Mouse (Mus musculus) intestine, embryonic 14.5 days (tissue): ENCODE measurements around the gene Nudt9. TPM values are rescaled to one million over a fixed set of nuclear protein-coding genes. Genes with fewer than 3 reads are reported as not detected.

Experiments
- ATAC-seq: fragments of 200-750 bp; cut with Nextera tagmentation; replicated peaks from 2 replicates; pipeline ENCODE4 v1.8.0; 2017; ENCODE audit warnings: low read depth, moderate number of reproducible peaks, moderate TSS enrichment, moderate library complexity; ENCODE audit not compliant: low FRiP score, low TSS enrichment
- DNase-seq: peaks from one replicate; pipeline ENCODE4 v3.0.0-alpha.2; 2018; ENCODE audit warnings: low spot score
- H3K27ac ChIP-seq: fragments of 300-500 bp; sonication (generic); 2 replicates; pipeline ENCODE4 v1.5.1; 2014; ENCODE audit warnings: low read depth, mild to moderate bottlenecking, control low read depth
- H3K27me3 ChIP-seq: fragments of 300-500 bp; sonication (generic); replicated peaks from 2 replicates; pipeline ENCODE4 v1.6.1; 2014; ENCODE audit warnings: low read length, control low read depth; ENCODE audit not compliant: control insufficient read depth, insufficient read depth
- H3K36me3 ChIP-seq: fragments of 300-500 bp; sonication (generic); 2 replicates; pipeline ENCODE4 v1.6.1; 2014; ENCODE audit warnings: low read length, control low read depth; ENCODE audit not compliant: control insufficient read depth, insufficient read depth
- H3K4me1 ChIP-seq: fragments of 300-500 bp; sonication (generic); replicated peaks from 2 replicates; pipeline ENCODE4 v1.6.1; 2014; ENCODE audit warnings: low read length, control low read depth, mixed read lengths; ENCODE audit not compliant: control insufficient read depth, insufficient read depth
- H3K4me2 ChIP-seq: fragments of 300-500 bp; sonication (generic); 2 replicates; pipeline ENCODE4 v1.6.1; 2014; ENCODE audit warnings: low read length
- H3K4me3 ChIP-seq: fragments of 300-500 bp; sonication (generic); 2 replicates; pipeline ENCODE4 v1.5.1; 2014; ENCODE audit warnings: low read depth, low read length, control low read depth, mixed read lengths
- H3K9ac ChIP-seq: fragments of 300-500 bp; sonication (generic); 2 replicates; pipeline ENCODE4 v1.6.1; 2014; ENCODE audit warnings: mild to moderate bottlenecking, low read length
- H3K9me3 ChIP-seq: fragments of 300-500 bp; sonication (generic); 2 replicates; pipeline ENCODE4 v1.6.1; 2016; ENCODE audit warnings: low read length, control low read depth; ENCODE audit not compliant: control insufficient read depth
- WGBS: fragments of 180-500 bp; shearing (Covaris S2); extraction: QIAGEN DNeasy Blood & Tissue Kit; methylation state at CpG from one replicate; pipeline ENCODE4 v1.1.7; 2014; 5-methylcytosine and 5-hydroxymethylcytosine counted together
- polyA plus RNA-seq: library from polyadenylated mRNA; unstranded; fragments of >200 nt; fragmentation: Nextera tagmentation; extraction: Ambion mirVana; gene quantifications from 2 replicates; pipeline ENCODE4 v1.2.1, GENCODE M21; 2014

The Nudt9 gene
- polyA plus RNA-seq, 1 experiment from 2014 or later = 59.4 TPM

DNA sequence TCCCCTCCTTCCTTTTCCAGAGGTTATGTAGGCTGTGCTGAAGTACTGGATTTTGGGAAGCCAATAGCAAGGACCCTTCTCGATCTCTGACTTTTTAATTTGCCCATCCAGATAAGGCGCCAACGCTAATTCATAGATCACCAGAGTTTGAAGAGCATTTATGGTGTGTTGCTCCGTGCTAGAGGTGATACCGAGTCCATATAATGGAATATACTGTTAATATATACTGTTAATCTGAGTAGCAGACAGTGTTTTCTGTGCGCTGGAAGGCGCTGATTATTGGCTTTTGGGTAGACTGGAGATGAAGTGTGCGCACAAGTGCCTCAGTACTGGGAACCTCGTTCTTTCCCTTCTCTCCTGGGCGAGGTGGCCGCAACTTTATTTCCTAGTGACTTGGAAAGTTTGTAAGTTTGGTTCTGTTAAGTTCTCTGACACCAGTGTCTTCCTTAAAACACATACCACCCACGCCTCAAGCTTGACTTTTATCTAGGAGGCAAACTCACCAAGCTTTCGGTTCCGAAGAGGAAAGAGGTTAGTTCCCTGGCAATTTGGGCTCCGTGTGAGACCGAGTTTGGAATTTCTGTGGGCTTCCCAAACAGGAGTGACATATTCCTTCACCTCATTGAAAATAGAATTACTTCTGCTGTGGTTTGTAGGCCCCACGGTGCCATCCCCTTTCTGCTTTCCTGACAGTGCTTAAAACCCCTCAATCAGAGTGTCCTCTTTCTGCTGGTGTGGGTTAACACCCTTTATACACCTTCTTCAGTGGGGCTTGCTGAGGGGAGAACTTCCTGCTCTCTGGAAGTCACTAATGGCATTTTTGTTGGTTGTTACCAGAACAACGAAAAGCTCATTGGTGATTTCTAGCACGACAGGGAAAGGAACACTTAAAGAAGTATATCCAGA, 1.3 kb downstream of the Nudt9 start:
- no peaks in the 10 kb centered on the region for H3K9me3 ChIP-seq
- peaks cover 5% of the 10 kb centered on the region; the same call in 1 of the 2 replicates for H3K4me1 ChIP-seq
- peak overlapping the region; percentile 72 for H3K4me2 ChIP-seq
- WGBS = 5% methylated on average over 19 of the region's 19 CpGs
- H3K4me3 ChIP-seq = peak overlapping the region; percentile 56
- H3K9ac ChIP-seq = peak overlapping the region; percentile 69
- H3K36me3 ChIP-seq = peaks cover 20% of the 10 kb centered on the region
- H3K27ac ChIP-seq = peak overlapping the region; percentile 87
- ATAC-seq (no peak), DNase-seq (peak; percentile 56)
- no peaks in the 10 kb centered on the region for H3K27me3 ChIP-seq

DNA sequence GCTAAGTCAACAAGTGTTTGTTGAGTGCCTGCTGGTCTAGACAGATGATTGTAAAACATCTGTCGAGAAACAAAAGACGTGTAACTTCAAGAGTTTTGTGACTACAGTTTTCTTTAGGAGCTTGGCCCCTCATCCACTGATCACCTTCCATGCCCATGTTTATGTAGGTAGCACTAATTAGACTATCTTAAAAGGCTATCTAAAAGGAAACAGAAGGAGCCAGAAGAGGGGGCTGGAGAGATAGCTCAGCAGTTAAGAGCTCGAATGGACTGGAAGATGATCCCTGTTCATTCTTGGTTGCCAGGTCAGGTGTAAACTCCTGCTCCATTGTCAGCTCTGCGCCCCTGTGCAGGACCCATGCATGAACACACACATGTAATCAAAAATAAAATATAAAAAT, 2.0 kb downstream of the Nudt9 start:
- Histone ChIP-seq H3K27ac (no peak overlapping the region), H3K4me2 (peak overlapping the region; percentile 72), H3K27me3 (no peaks in the 10 kb centered on the region), H3K36me3 (peaks cover 25% of the 10 kb centered on the region), H3K4me3 (peak overlapping the region; percentile 56; the same call in 1 of the 2 replicates), H3K4me1 (peaks cover 5% of the 10 kb centered on the region; the same call in 1 of the 2 replicates), H3K9me3 (no peaks in the 10 kb centered on the region), H3K9ac (no peak overlapping the region)
- 39% methylated on average over 4 of the region's 4 CpGs for WGBS
- DNase-seq (no peak), ATAC-seq (no peak)

DNA sequence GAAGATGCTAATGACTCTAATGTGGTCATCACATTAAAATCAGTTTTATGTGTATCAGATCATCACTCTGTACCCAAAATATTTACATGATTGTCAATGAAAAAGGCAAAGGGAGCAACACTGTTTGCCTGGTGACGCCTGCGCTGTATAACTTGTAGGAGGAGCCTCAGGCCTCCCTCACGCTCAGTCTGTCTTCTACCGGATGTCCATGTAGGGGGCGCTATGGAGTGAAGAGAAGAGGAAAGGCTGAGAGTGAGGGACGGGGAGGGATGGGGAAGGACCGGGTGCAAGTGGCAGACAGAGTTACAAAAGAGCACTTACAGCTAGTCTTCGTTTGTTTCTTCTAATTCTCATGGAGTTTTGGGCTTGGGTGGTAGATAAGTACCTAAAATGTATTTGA, 6.8 kb downstream of the Nudt9 start:
- 65% methylated on average over 8 of the region's 8 CpGs for WGBS

DNA sequence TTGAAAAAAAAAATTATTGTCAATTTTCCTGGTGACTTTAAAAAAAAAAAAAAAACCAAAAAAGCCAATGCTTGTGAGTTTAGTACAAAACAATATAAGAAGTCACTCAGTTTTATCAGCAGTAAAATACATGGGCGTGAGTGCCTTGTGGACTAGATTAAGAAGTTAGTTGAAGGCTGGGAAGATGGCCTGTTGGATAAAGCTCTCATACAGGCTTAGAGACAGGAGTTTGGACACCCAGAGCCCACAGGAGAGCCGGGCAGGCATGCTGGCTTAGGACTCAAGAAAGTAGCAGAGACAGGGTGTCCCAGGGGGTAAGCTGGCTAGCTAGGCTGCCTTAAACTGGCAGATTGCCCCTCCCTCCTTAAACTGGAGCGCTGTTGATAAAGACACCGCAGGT, 8.8 kb downstream of the Nudt9 start:
- no peak overlapping the region for H3K9ac ChIP-seq
- H3K27me3 ChIP-seq = no peaks in the 10 kb centered on the region
- no peaks in the 10 kb centered on the region for H3K4me1 ChIP-seq
- no peaks in the 10 kb centered on the region for H3K9me3 ChIP-seq
- peaks cover 46% of the 10 kb centered on the region for H3K36me3 ChIP-seq
- DNase-seq = no peak
- no peak for ATAC-seq
- no peak overlapping the region for H3K4me2 ChIP-seq
- no peak overlapping the region for H3K4me3 ChIP-seq
- WGBS = 95% methylated on average over 4 of the region's 4 CpGs
- no peak overlapping the region for H3K27ac ChIP-seq

More for the DNA sequence above, 6.8 kb downstream of the Nudt9 start:
- Histone ChIP-seq H3K27ac (no peak overlapping the region), H3K9ac (no peak overlapping the region), H3K4me1 (no peaks in the 10 kb centered on the region), H3K4me2 (no peak overlapping the region), H3K4me3 (no peak overlapping the region), H3K27me3 (no peaks in the 10 kb centered on the region), H3K9me3 (no peaks in the 10 kb centered on the region), H3K36me3 (peaks cover 30% of the 10 kb centered on the region)
- ATAC-seq (no peak), DNase-seq (no peak)

DNA sequence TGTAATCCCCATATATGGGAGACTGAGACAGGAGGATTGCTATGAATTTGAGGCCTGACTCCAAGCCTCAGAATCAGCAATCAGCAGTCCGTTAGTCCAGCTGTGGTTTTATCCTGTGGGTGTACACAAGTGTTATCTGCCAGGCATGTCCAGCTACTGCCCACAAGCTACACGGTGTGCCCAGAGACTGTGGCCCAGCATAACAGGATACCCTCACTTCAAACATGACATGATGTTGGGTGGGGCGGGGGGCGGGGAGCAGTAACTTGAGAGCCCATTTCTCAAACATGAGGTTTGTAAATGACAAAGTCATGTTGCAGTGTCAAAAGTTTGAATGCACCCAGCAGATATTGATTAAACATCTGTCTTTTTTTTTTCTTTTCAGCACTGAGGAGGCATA, 9.7 kb downstream of the Nudt9 start:
- H3K9me3 ChIP-seq = no peaks in the 10 kb centered on the region
- ATAC-seq (no peak), DNase-seq (no peak)
- H3K4me1 ChIP-seq = no peaks in the 10 kb centered on the region
- 88% methylated on average over 4 of the region's 4 CpGs for WGBS
- H3K4me3 ChIP-seq = no peak overlapping the region
- H3K4me2 ChIP-seq = no peak overlapping the region
- H3K36me3 ChIP-seq = peaks cover 50% of the 10 kb centered on the region
- no peak overlapping the region for H3K27ac ChIP-seq
- no peaks in the 10 kb centered on the region for H3K27me3 ChIP-seq
- H3K9ac ChIP-seq = no peak overlapping the region

DNA sequence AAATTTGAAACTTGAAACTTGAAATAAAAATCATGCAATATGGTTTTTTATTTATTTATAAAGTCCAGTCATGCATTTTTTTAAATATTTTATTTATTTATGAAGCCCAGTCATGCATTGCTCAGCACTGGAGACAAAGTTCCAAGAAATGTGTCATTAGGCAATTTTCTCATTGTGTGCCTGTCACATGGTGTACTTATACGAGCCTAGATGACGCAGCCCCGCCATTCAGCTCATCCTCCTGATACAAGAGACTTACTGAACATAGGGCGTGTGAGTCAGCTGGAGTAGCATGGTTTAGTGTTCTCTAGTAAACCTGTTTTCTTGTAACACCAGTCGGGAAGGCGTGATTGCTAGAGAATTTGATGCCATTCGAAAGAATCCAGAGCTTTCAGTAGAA, 10.2 kb downstream of the Nudt9 start:
- no peak for DNase-seq
- no peak overlapping the region for H3K4me2 ChIP-seq
- WGBS = 91% methylated on average over 7 of the region's 7 CpGs
- H3K4me3 ChIP-seq = no peak overlapping the region
- H3K9me3 ChIP-seq = no peaks in the 10 kb centered on the region
- peaks cover 50% of the 10 kb centered on the region for H3K36me3 ChIP-seq
- no peaks in the 10 kb centered on the region for H3K27me3 ChIP-seq
- no peak overlapping the region for H3K27ac ChIP-seq
- no peak overlapping the region for H3K9ac ChIP-seq
- ATAC-seq = no peak
- H3K4me1 ChIP-seq = no peaks in the 10 kb centered on the region

DNA sequence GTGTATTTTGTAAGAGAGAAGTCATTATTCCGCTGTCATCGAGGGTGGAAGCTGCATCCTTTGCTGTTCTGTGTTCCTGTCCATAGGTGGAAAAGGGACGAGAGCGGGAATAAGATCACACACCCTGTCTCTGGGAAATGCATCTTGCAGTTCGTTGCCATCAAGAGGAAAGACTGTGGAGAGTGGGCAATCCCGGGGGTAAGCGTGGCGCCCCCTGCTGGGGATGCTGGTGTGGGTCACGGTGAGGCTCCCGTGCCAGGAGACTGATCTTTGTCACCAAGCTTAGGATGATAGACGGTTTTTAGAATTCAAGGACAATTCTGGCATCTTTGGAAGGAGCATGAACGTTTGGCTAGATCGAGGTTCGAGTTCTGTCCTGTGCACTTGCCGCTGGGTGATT, 11.9 kb downstream of the Nudt9 start:
- Histone ChIP-seq H3K36me3 (peaks cover 47% of the 10 kb centered on the region), H3K9me3 (no peaks in the 10 kb centered on the region), H3K9ac (no peak overlapping the region), H3K27me3 (no peaks in the 10 kb centered on the region), H3K4me2 (no peak overlapping the region), H3K27ac (no peak overlapping the region), H3K4me3 (no peak overlapping the region), H3K4me1 (no peaks in the 10 kb centered on the region)
- DNase-seq = peak; percentile 69
- 68% methylated on average over 15 of the region's 15 CpGs for WGBS
- no peak for ATAC-seq

DNA sequence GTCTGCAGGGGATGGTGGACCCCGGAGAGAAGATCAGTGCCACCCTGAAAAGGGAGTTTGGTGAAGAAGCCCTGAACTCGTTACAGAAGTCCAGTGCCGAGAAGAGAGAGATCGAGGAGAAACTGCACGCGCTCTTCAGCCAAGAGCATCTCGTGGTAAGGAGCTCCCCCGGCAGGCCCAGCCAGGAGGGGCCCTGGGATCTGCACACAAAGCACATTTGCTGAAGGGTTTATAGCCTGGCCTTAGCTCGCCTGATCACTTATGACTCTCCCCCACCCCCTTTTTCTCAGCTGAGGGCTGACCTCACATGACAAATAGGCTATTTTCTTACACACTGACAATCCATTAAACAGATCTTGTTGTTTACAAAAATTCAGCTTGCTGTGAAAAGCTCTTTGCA, 13.5 kb downstream of the Nudt9 start:
- no peaks in the 10 kb centered on the region for H3K4me1 ChIP-seq
- H3K36me3 ChIP-seq = peaks cover 60% of the 10 kb centered on the region
- no peak for DNase-seq
- H3K9me3 ChIP-seq = no peaks in the 10 kb centered on the region
- H3K9ac ChIP-seq = no peak overlapping the region
- H3K27ac ChIP-seq = peak overlapping the region; percentile 38; the same call in 1 of the 2 replicates
- H3K27me3 ChIP-seq = no peaks in the 10 kb centered on the region
- no peak overlapping the region for H3K4me3 ChIP-seq
- H3K4me2 ChIP-seq = no peak overlapping the region
- ATAC-seq = no peak
- 50% methylated on average over 9 of the region's 9 CpGs for WGBS

DNA sequence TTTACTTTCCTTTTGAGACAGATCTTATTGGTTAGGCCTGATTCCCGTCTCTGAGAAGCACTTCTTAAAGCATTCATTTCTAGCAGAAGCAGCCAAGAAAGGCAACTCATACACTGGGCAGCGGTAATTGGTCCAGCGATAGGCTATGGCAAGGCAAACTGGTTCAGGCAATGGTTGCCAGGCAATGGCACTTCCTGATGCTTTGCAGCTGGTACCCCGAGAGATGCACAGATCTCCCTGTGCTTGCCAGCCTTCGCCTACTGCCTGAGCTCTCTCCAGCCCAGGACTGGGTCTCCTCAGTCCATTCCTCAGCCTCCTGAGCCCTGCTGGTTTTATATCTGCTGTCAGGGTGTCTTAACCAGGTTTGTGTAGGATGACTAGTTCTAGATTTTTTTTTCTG, 14.3 kb downstream of the Nudt9 start:
- no peak overlapping the region for H3K4me2 ChIP-seq
- H3K27ac ChIP-seq = no peak overlapping the region
- no peak overlapping the region for H3K9ac ChIP-seq
- 87% methylated on average over 5 of the region's 5 CpGs for WGBS
- H3K9me3 ChIP-seq = no peaks in the 10 kb centered on the region
- ATAC-seq = no peak
- no peak overlapping the region for H3K4me3 ChIP-seq
- DNase-seq = no peak
- H3K4me1 ChIP-seq = no peaks in the 10 kb centered on the region
- H3K36me3 ChIP-seq = peaks cover 66% of the 10 kb centered on the region
- H3K27me3 ChIP-seq = no peaks in the 10 kb centered on the region
